Mouse (Mus musculus): Measurements from ENCODE around the gene Olfr56.
"Not testable (repeated sequence)": the region's sequence is repeated elsewhere in the genome, so short reads cannot be mapped to it uniquely, and the experiment has no call there.

Gene Olfr56

GRCm38 (mm10) chr11:49051894-49052293 is 73.2 kb downstream of the Olfr56 start:
- not testable (repeated sequence) for DNase-seq (ENCODE audit: low spot score in 2 of 2)

- not testable (repeated sequence) for DNase-seq (ENCODE audit: low spot score in 2 of 2)
Observed at GRCm38 (mm10) chr11:49060061-49060460, 81.4 kb downstream of the Olfr56 start.

DNA sequence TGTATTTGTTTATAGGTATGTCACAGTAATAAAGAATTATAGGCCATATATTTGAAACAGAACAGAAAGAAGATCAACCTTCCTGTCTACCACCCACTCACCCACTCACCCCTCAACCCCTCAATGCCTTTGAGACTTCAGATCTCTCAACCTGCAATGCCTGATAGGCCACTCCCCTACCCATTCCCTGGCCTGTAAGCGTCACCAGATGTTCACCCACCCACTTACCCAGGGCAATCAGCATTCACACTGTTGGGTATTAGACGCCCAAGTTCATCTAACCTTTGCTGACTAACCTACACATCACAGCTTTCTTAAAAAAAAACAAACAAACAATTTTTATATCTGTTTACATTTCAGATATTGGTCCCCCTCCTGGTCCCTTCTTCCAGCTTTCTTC is 83.2 kb downstream of the Olfr56 start:
- DNase-seq (ENCODE audit: low spot score in 2 of 2): not testable (repeated sequence)

- DNase-seq (ENCODE audit: low spot score in 2 of 2): not testable (repeated sequence)
Observed at GRCm38 (mm10) chr11:49063713-49064469, 85.2 kb downstream of the Olfr56 start, which contains the start of gene Tgtp2. Gene Tgtp2, minus strand, starts transcription at chr11:49064206.

GRCm38 (mm10) chr11:49068358-49068757 is 89.7 kb downstream of the Olfr56 start:
- DNase-seq (ENCODE audit: low spot score in 2 of 2): no peak

- DNase-seq (ENCODE audit: low spot score in 2 of 2): not testable (repeated sequence)
Observed at GRCm38 (mm10) chr11:49076001-49076757, 97.5 kb downstream of the Olfr56 start, which contains the start of gene Ifi47. Gene Ifi47, plus strand, starts transcription at chr11:49076587.

DNA sequence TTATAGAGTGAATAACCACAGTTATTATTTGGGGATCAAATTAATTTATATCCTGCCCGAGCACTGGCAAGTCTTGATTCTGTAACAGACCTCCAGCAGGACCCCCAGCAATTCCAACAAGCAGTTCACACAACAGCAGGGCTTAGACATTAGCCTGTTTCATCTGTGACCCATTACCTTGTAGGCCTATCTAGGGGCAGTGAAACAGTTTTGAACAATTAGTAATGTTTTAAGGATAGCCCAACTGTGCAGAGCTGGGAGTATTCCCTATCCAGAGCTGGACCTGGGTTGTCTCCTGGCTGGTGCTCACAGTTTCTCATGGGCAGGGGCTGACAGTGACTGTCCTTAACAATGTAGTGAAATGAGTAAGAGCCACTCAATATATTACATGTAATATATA is 98.3 kb downstream of the Olfr56 start:
- no peak for DNase-seq (ENCODE audit: low spot score in 2 of 2)

- DNase-seq (ENCODE audit: low spot score in 2 of 2): no peak
Observed at GRCm38 (mm10) chr11:49078719-49079118, 100.0 kb downstream of the Olfr56 start.

DNA sequence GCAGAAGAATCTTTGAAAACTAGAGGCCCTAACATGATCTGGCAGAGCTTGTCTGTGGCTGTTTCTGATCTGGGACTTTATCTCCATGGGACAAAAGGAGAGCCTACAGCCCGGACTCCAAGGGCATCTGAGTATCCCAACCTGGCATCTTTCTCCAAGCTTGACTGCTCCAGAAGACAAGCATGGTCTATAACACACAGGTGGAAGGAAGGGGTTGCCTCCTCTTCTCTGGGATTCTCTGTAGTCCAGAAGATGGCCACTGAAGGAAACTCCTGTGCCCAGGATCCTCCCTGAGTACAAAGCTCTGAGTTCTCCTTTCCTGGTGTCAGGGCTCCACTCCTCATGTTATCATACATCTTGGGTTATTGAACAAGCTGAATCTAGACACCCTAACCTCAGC is 101.9 kb downstream of the Olfr56 start:
- no peak for DNase-seq (ENCODE audit: low spot score in 2 of 2)

DNA sequence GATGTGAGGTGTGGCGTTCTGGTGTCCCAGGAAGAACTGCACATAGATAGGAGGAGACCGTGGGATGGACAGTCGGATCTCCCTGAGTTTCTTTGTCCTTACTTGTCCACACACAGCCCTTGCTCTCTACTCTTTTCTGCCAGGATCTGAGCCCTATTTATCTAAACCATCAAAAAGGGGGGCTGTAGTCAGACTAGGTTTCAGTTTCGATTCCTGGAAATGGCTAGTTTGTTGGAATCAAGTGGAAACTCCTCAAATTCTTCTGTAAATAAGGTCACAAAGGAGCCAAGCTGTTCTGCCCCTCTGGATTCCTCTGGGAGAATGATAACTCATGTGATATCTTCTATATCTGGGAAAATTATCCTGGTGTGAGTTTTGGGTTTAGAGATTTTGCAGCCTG is 102.7 kb downstream of the Olfr56 start:
- no peak for DNase-seq (ENCODE audit: low spot score in 2 of 2)

DNA sequence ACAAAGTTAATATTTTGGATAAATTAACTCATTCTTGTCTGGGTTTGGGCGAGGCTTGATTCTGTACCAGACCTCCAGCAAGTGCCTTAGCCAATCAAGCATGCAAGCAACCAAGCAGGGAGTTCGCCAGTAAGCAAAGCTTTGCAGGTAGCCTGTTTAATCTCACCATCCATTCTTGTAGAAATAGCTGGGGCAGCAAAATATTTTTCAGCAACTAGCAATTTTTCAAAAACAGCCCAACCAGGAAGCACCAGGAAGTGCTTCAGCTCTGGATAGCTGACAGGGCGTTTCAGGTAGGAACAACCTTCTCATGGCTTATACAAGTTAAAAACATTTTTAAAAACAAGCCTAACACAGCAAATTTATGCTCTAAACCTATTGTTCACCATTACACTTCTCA is 103.2 kb downstream of the Olfr56 start:
- no peak for DNase-seq (ENCODE audit: low spot score in 2 of 2)

DNA sequence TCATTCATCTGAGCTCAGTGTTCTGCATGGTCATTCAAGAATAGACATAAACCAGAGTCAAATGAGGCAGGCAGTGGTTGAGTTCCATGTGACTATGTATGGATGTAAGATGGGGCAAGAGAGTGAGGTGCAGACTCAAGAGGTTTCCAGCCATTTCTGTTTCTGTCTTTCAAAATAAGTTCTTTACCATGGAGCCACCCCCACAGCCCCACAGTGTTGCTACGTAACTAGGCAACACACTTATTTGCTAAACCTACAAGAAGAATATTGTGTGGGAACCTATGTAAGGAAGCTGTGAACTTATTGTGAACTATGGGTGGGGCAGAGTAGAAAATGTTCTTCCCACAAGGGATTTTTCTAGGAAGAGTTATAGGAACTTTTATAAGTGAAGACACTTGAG is 104.5 kb downstream of the Olfr56 start:
- DNase-seq (ENCODE audit: low spot score in 2 of 2): peak in 1 of 2 experiments; percentile 17

- no peak for DNase-seq (ENCODE audit: low spot score in 2 of 2)
Observed at GRCm38 (mm10) chr11:49083808-49084207, 105.1 kb downstream of the Olfr56 start.

- no peak for DNase-seq (ENCODE audit: low spot score in 2 of 2)
Observed at GRCm38 (mm10) chr11:49084385-49084784, 105.7 kb downstream of the Olfr56 start.

- DNase-seq (ENCODE audit: low spot score in 2 of 2): no peak
Observed at GRCm38 (mm10) chr11:49084875-49085274, 106.2 kb downstream of the Olfr56 start.

- no peak for DNase-seq (ENCODE audit: low spot score in 2 of 2)
Observed at GRCm38 (mm10) chr11:49086858-49087361, 108.2 kb downstream of the Olfr56 start.

GRCm38 (mm10) chr11:49087830-49088616 is 109.3 kb downstream of the Olfr56 start:
- DNase-seq (ENCODE audit: low spot score in 2 of 2): no peak

GRCm38 (mm10) chr11:49088990-49089652 is 110.4 kb downstream of the Olfr56 start:
- DNase-seq (ENCODE audit: low spot score in 2 of 2): no peak

- no peak for DNase-seq (ENCODE audit: low spot score in 2 of 2)
Observed at GRCm38 (mm10) chr11:49089735-49090507, 111.2 kb downstream of the Olfr56 start.

DNA sequence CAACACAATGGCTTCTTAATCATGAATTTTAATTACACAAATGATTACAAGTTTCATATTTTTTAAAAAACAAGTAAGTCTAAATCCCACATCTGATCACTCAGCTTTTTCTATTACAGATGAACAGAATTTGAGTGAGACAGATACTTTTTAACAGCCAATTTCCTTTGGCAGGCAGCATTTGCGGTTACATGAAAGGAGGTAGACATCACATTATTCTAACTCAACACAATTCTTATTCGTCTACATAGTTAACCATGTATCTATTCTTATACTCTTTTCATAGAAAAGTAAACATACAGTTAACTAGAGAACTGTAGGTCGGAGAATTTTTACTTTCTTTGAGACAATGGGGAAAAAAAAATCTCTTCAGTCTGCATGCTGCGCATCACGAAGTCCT is 111.9 kb downstream of the Olfr56 start:
- DNase-seq (ENCODE audit: low spot score in 2 of 2): no peak

GRCm38 (mm10) chr11:49091171-49091570 is 112.5 kb downstream of the Olfr56 start:
- DNase-seq (ENCODE audit: low spot score in 2 of 2): no peak
